Mouse (Mus musculus) kidney, embryonic 16.5 days (tissue): ENCODE measurements around the gene Arid1b. TPM values are rescaled to one million over a fixed set of nuclear protein-coding genes. Genes with fewer than 3 reads are reported as not detected.
A peak's percentile ranks its signal among the peaks of the same experiment; 100 is the strongest.
"Not testable (repeated sequence)": the region's sequence is repeated elsewhere in the genome, so short reads cannot be mapped to it uniquely, and the experiment has no call there.

Source experiments
- ATAC-seq: fragments of 200-750 bp; cut with Nextera tagmentation; 2 replicates; pipeline ENCODE4 v1.8.0; 2017; ENCODE audit warnings: moderate TSS enrichment; ENCODE audit not compliant: low FRiP score, low TSS enrichment
- H3K27ac ChIP-seq: fragments of 300-500 bp; sonication (generic); 2 replicates; pipeline ENCODE4 v1.5.1; 2014; ENCODE audit warnings: low read length
- H3K27me3 ChIP-seq: fragments of 300-500 bp; sonication (generic); 2 replicates; pipeline ENCODE4 v1.6.1; 2014; ENCODE audit warnings: low read length, control low read depth, mixed read lengths; ENCODE audit not compliant: insufficient read depth
- H3K36me3 ChIP-seq: fragments of 300-500 bp; sonication (generic); 2 replicates; pipeline ENCODE4 v1.6.1; 2014; ENCODE audit warnings: low read length, control low read depth, mixed read lengths; ENCODE audit not compliant: insufficient read depth
- H3K4me1 ChIP-seq: fragments of 300-500 bp; sonication (generic); 2 replicates; pipeline ENCODE4 v1.6.1; 2014; ENCODE audit warnings: low read length, control low read depth, mixed read lengths; ENCODE audit not compliant: insufficient read depth
- H3K4me2 ChIP-seq: fragments of 300-500 bp; sonication (generic); replicated peaks from 2 replicates; pipeline ENCODE4 v1.6.1; 2014; ENCODE audit warnings: low read depth, low read length
- H3K4me3 ChIP-seq: fragments of 300-500 bp; sonication (generic); 2 replicates; pipeline ENCODE4 v1.5.1; 2014; ENCODE audit warnings: mild to moderate bottlenecking, low read length
- H3K9ac ChIP-seq: fragments of 300-500 bp; sonication (generic); replicated peaks from 2 replicates; pipeline ENCODE4 v1.6.1; 2014; ENCODE audit warnings: low read length
- H3K9me3 ChIP-seq: fragments of 300-500 bp; sonication (generic); 2 replicates; pipeline ENCODE4 v1.6.1; 2016; ENCODE audit warnings: low read length, control low read depth
- WGBS: fragments of 180-500 bp; shearing (Covaris S2); extraction: QIAGEN DNeasy Blood & Tissue Kit; methylation state at CpG from one replicate; pipeline ENCODE4 v1.1.7; 2014; 5-methylcytosine and 5-hydroxymethylcytosine counted together
- polyA plus RNA-seq: library from polyadenylated mRNA; unstranded; fragments of >200 nt; fragmentation: Nextera tagmentation; extraction: Ambion mirVana; gene quantifications from 2 replicates; pipeline ENCODE4 v1.2.1, GENCODE M21; 2015

Arid1b gene
- polyA plus RNA-seq, 1 experiment from 2014 or later = 10.9 TPM

DNA sequence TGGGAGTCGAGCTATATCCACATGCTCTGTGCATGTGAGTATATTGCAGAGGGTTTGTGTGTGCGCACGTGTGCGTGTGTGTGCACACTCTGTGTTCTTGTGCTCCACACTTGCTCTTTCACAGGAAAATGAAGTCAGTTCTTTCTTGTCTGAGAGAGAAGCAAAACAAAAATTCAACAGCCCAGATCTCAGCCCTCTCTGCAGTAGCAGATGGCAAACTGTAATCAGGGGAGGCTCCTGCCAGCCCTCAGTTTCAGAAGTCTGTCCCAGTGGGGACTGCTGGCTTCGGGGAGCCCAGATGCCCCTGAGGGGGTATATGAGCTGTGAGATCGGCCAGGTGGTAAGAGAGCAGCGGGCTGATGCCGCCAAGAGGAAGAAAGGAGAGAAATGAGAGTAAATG lies 90.0 kb downstream of the Arid1b start:
- Histone ChIP-seq H3K27me3 (no peaks in the 10 kb centered on the region), H3K9ac (0 out of 2 replicates have a peak overlapping the region, but pooled peaks have one; percentile 26), H3K4me3 (no peak overlapping the region), H3K4me1 (peaks cover 33% of the 10 kb centered on the region), H3K4me2 (no peak overlapping the region), H3K36me3 (no peaks in the 10 kb centered on the region; the same call in 1 of the 2 replicates), H3K9me3 (no peaks in the 10 kb centered on the region), H3K27ac (no peak overlapping the region)
- WGBS = 56% methylated on average over 8 of the region's 8 CpGs
- ATAC-seq = no peak

DNA sequence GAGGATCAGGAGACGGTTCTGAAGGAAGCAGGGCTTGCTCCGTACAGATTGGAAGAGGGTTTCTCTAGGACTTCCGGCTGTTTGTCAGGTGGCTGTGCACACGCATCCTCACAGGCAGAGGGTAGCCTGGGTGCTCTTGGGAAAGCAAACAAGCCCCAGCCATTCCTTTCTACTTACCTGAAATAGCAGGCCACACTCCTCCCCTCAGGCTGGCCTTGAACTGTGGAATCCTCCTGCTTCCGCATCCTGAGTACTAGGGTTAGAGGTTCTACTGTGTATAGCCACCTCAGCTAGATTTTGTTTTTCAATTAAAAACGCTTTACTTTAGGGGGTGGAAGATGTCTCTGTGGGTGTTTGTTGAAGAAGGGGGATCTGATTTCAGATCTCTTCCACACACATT lies 90.9 kb downstream of the Arid1b start:
- Histone ChIP-seq H3K27me3 (no peaks in the 10 kb centered on the region), H3K4me1 (peaks cover 33% of the 10 kb centered on the region), H3K4me3 (no peak overlapping the region), H3K4me2 (no peak overlapping the region), H3K27ac (no peak overlapping the region), H3K36me3 (no peaks in the 10 kb centered on the region; the same call in 1 of the 2 replicates), H3K9me3 (no peaks in the 10 kb centered on the region), H3K9ac (no peak overlapping the region)
- no peak for ATAC-seq
- 71% methylated on average over 6 of the region's 6 CpGs for WGBS

DNA sequence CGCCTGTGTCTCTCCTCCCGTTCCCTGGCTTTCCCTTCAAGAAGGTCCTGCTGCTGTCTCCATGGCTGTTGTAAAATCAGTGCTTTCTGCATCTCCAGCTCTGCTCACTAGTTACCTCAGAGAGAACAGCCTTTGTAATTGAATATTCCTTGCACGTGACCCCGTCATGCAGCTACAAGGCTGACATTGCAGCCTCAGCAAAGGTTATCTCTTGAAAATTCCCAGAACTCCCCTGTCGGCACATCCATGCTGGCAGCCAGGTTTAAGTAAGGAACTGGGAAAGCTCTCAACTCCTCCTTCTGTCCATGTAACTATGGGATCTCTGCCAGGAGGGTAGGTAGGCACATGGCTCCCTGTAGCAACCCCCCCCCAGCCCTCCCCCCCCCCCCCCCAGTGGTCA lies 91.8 kb downstream of the Arid1b start:
- Histone ChIP-seq H3K36me3 (no peaks in the 10 kb centered on the region; the same call in 1 of the 2 replicates), H3K9ac (no peak overlapping the region), H3K4me3 (no peak overlapping the region), H3K27ac (no peak overlapping the region), H3K9me3 (no peaks in the 10 kb centered on the region), H3K27me3 (no peaks in the 10 kb centered on the region), H3K4me1 (peaks cover 36% of the 10 kb centered on the region), H3K4me2 (no peak overlapping the region)
- WGBS = 37% methylated on average over 5 of the region's 5 CpGs
- 0 out of 2 replicates have a peak, but pooled peaks have one; percentile 7 for ATAC-seq

DNA sequence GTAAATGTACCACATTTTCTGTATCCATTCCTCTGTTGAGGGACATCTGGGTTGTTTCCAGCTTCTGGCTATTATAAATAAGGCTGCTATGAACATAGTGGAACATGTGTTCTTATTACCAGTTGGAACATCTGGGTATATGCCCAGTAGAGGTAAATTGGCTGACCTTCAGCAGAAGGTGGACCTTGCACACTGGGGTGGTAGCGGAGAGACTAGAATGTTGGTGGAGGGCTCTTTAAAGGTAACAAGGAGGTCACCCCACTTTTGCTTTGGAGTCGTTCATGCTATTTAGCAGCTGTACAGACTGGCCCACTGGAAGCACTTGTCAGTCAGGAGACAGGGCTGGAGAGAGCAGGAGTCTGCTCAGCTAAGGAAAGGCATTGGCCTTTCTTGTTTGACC lies 94.1 kb downstream of the Arid1b start:
- H3K27ac ChIP-seq, H3K36me3 ChIP-seq, H3K4me3 ChIP-seq, H3K4me2 ChIP-seq, ATAC-seq, H3K9me3 ChIP-seq, H3K27me3 ChIP-seq, H3K9ac ChIP-seq: not testable (repeated sequence)
- 85% methylated on average over 2 of the region's 2 CpGs for WGBS
- peaks cover 49% of the 10 kb centered on the region for H3K4me1 ChIP-seq

DNA sequence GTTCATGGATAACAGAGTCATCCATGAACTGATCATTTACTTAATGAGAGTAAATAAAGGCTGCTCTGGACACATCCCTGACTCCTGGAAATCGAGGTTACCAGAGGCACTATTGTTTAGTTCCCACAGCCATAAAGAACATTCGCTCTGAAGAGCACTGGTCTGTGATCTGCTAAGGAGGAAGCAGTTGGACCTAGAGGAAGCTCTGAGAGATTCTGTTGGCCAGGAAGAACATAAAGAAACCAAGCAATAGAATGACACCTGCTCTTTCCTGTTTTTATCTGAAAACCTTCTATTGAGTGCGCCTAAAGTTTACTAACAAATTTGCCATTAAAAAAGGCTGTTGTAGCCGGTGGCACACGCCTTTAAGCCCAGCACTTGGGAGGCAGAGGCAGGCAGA lies 94.7 kb downstream of the Arid1b start:
- WGBS = 64% methylated on average over 5 of the region's 5 CpGs
- H3K36me3 ChIP-seq = no peaks in the 10 kb centered on the region
- H3K27ac ChIP-seq = no peak overlapping the region
- H3K9me3 ChIP-seq = no peaks in the 10 kb centered on the region
- no peaks in the 10 kb centered on the region for H3K27me3 ChIP-seq
- no peak overlapping the region for H3K4me2 ChIP-seq
- H3K9ac ChIP-seq = no peak overlapping the region
- H3K4me1 ChIP-seq = peaks cover 46% of the 10 kb centered on the region
- H3K4me3 ChIP-seq = no peak overlapping the region
- no peak for ATAC-seq

DNA sequence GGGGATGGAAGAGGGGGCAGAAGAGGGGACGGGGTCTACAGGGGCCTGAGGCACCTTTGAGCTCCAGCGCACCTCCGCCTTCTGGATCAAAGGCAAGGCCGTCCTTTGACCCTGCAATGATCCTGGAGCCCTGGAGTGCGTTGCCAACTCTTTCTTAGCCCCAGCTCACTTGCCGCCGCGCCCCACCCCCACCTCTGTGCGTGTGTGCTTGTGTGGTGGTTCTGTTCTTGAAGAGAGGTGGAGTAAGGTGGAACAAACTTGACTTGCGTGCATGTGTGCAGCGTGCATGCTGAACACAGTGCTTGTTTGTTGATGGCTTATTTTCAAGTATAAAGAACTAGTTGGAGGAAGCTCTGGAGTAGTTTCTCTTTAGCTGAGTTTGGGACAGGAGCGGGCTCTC lies 95.4 kb downstream of the Arid1b start:
- H3K4me3 ChIP-seq = no peak overlapping the region
- H3K27ac ChIP-seq = peak overlapping the region; percentile 38
- 0 out of 2 replicates have a peak overlapping the region, but pooled peaks have one; percentile 7 for H3K4me2 ChIP-seq
- no peak for ATAC-seq
- H3K9me3 ChIP-seq = no peaks in the 10 kb centered on the region
- no peaks in the 10 kb centered on the region for H3K36me3 ChIP-seq
- WGBS = 20% methylated on average over 12 of the region's 12 CpGs
- peaks cover 39% of the 10 kb centered on the region for H3K4me1 ChIP-seq
- H3K27me3 ChIP-seq = no peaks in the 10 kb centered on the region
- H3K9ac ChIP-seq = no peak overlapping the region

DNA sequence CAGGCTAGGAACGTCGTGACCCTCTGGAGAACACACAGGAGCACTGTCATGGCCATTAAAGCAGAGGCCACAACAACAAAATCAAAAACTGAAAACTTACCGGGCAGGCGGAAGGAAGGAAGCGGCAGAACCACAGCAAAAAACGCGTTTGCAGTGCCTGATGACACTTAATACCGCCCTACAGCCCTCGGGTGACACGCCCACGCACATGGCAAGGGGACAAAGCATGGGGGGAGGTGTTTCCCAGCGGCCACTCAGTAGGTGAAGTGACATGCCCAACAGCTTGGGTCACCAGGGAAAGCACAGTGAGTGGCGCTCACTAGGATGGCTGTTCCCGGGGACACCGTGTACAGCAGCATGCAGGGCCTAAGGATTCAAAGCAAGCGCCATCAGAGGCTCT lies 97.4 kb downstream of the Arid1b start:
- Histone ChIP-seq H3K36me3 (no peaks in the 10 kb centered on the region), H3K9ac (0 out of 2 replicates have a peak overlapping the region, but pooled peaks have one; percentile 18), H3K4me1 (peaks cover 38% of the 10 kb centered on the region), H3K4me3 (no peak overlapping the region), H3K27me3 (no peaks in the 10 kb centered on the region), H3K4me2 (no peak overlapping the region), H3K27ac (peak overlapping the region; percentile 60), H3K9me3 (no peaks in the 10 kb centered on the region)
- WGBS = 35% methylated on average over 16 of the region's 16 CpGs
- ATAC-seq = peak; percentile 46

DNA sequence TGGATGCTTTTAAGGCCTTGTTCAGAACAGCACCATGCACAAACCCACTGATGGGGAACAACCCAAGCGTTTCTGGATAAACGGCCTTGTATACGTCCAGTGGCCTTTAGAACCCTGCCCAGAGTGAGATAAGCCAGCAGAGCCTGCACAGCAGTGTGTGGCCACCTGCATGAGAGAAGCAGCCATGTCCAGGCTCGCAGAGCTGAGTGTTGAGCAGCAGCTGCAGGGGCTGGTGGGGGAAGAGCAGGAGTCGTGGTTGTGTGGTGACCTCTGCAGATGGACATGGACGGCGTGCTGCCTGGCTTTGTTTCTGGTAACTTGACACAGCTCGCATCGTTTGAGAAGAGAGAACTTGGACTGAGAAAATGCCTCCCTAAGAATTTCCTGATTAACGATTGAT lies 97.8 kb downstream of the Arid1b start:
- H3K27ac ChIP-seq = peak overlapping the region; percentile 60
- peaks cover 38% of the 10 kb centered on the region for H3K4me1 ChIP-seq
- H3K9ac ChIP-seq = 0 out of 2 replicates have a peak overlapping the region, but pooled peaks have one; percentile 18
- H3K36me3 ChIP-seq = no peaks in the 10 kb centered on the region
- WGBS = 24% methylated on average over 10 of the region's 10 CpGs
- H3K4me3 ChIP-seq = no peak overlapping the region
- no peaks in the 10 kb centered on the region for H3K27me3 ChIP-seq
- H3K9me3 ChIP-seq = no peaks in the 10 kb centered on the region
- no peak overlapping the region for H3K4me2 ChIP-seq
- ATAC-seq = peak; percentile 86

DNA sequence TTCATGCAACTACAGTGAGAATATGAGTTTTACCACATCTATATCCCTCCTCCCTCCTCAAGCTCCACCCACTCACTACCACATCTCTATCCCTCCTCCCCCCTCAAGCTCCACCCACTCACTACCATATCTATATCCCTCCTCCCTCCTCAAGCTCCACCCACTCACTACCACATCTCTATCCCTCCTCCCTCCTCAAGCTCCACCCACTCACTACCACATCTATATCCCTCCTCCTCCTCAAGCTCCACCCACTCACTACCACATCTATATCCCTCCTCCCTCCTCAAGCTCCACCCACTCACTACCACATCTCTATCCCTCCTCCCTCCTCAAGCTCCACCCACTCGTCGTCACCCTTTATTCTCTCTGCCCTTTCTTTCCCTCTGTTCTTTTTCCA lies 99.2 kb downstream of the Arid1b start:
- WGBS = 75% methylated on average over 2 of the region's 2 CpGs
- not testable (repeated sequence) for ATAC-seq, H3K9me3 ChIP-seq, H3K4me3 ChIP-seq, H3K27ac ChIP-seq, H3K9ac ChIP-seq, H3K4me2 ChIP-seq, H3K27me3 ChIP-seq, H3K36me3 ChIP-seq
- H3K4me1 ChIP-seq = peaks cover 44% of the 10 kb centered on the region

DNA sequence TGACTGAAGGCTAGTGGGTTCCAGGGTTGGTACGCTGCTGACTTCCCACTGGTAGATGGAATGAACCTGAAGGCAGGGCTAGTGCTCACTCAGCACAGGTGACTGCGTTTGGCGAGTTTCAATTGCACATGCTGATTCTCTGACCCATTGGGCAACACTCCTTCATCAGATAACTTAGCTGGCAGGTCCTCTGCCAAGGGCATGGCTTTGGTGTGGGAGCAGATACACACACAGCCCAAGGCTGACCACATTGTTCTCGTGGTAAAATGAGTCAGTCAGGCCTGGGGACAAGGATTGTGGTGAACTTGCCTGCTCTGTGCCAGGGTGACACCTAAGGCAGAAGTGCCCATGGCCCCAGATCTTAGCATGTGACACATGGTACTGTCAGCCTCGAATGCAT lies 100.5 kb downstream of the Arid1b start:
- Histone ChIP-seq H3K4me1 (peaks cover 39% of the 10 kb centered on the region), H3K9ac (no peak overlapping the region), H3K27me3 (no peaks in the 10 kb centered on the region), H3K27ac (no peak overlapping the region), H3K36me3 (no peaks in the 10 kb centered on the region), H3K9me3 (no peaks in the 10 kb centered on the region), H3K4me2 (no peak overlapping the region), H3K4me3 (no peak overlapping the region)
- WGBS = 81% methylated on average over 5 of the region's 5 CpGs
- ATAC-seq = no peak
